Mouse (Mus musculus): Measurements from ENCODE around the gene Tert.

DNA sequence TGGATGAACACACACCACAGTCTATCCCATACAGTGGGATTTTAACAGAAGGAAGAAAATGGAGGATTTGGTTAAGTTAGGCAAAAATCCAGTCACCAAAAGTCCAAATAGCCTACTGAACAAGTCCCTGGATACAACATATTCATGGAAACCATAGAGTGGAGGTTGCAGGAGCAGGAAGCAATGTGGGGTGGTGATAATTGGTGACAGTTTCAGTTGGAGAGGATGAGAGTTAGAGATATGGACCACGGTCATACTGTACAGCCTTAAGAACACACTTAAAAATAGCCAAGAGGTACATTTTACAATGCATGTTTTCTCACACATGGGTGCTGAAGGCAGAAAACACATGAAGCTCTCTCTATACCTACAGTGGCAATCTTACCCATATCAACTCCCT lies 68.3 kb downstream of the Tert start:
- TF ChIP-seq POLR2A (IDR thresholded peaks at IDR 0.05; ENCODE audit: control insufficient read depth, low read depth, low read length) (no peak), CTCF (IDR thresholded peaks at IDR 0.05; ENCODE audit: control insufficient read depth, insufficient read depth, insufficient replicate concordance, low read depth, low read length) (no peak)
